Mouse (Mus musculus) MEL (cell line): ENCODE results near the gene Col4a2. TPM values are rescaled to one million over a fixed set of nuclear protein-coding genes. Genes with fewer than 3 reads are reported as not detected.

Experiments
- DNase-seq: peaks from one replicate; pipeline ENCODE4 v3.0.0; 2011; ENCODE audit warnings: low read depth, low spot score
- H3K27ac ChIP-seq: 2 replicates; pipeline ENCODE4 v1.5.1; 2012; ENCODE audit warnings: low read depth, mild to moderate bottlenecking, control low read depth, low read length, moderate library complexity; ENCODE audit not compliant: control insufficient read depth
- H3K27me3 ChIP-seq, 2 experiments: fragments of 150-350 bp in 1 of 2; sonication (generic) in 1 of 2; 2 replicates each; pipeline ENCODE4 v1.6.1; 2012; ENCODE audit warnings: low read length in 2 of 2, mild to moderate bottlenecking in 2 of 2, improper control_type of control experiment in 1 of 2, moderate library complexity in 1 of 2; ENCODE audit not compliant: insufficient read depth in 2 of 2, control insufficient read depth in 1 of 2
- H3K36me3 ChIP-seq, 2 experiments: 2 replicates each; pipeline ENCODE4 v1.6.1; 2012 to 2014; ENCODE audit warnings: low read length in 2 of 2, improper control_type of control experiment in 1 of 2, inconsistent platforms in 1 of 2, mild to moderate bottlenecking in 1 of 2; ENCODE audit not compliant: insufficient read depth in 2 of 2, control insufficient read depth in 1 of 2
- H3K4me1 ChIP-seq, 2 experiments: fragments of 150-350 bp in 1 of 2; sonication (generic) in 1 of 2; 2 replicates each; pipeline ENCODE4 v1.6.1; 2012; ENCODE audit warnings: low read length in 2 of 2, improper control_type of control experiment in 1 of 2, mild to moderate bottlenecking in 1 of 2; ENCODE audit not compliant: insufficient read depth in 2 of 2, control insufficient read depth in 1 of 2
- H3K4me3 ChIP-seq, 2 experiments: fragments of 150-350 bp in 1 of 2; sonication (generic) in 1 of 2; 2 replicates each; pipeline ENCODE4 v1.5.1; 2012; ENCODE audit warnings: low read depth in 2 of 2, low read length in 2 of 2, mild to moderate bottlenecking in 2 of 2, moderate library complexity in 2 of 2, control low read depth in 1 of 2, improper control_type of control experiment in 1 of 2; ENCODE audit not compliant: control insufficient read depth in 1 of 2, insufficient read depth in 1 of 2
- H3K79me2 ChIP-seq: 2 replicates; pipeline ENCODE4 v1.6.1; 2012; ENCODE audit warnings: mild to moderate bottlenecking, low read length, moderate library complexity; ENCODE audit not compliant: control insufficient read depth, poor library complexity, insufficient read depth
- H3K9ac ChIP-seq: 2 replicates; pipeline ENCODE4 v1.6.1; 2012; ENCODE audit warnings: low read depth, mild to moderate bottlenecking, control low read depth, low read length, moderate library complexity; ENCODE audit not compliant: control insufficient read depth, poor library complexity, severe bottlenecking
- H3K9me3 ChIP-seq: fragments of 150-350 bp; sonication (generic); replicated peaks from 2 replicates; pipeline ENCODE4 v1.6.1; 2012; ENCODE audit warnings: mild to moderate bottlenecking, low read length, improper control_type of control experiment, moderate library complexity; ENCODE audit not compliant: insufficient read depth
- CHD1 ChIP-seq: IDR thresholded peaks from 2 replicates; pipeline ENCODE4 v1.6.1; 2012; ENCODE audit warnings: low read depth, mild to moderate bottlenecking, inconsistent platforms, low read length, improper control_type of control experiment
- CTCF ChIP-seq, 3 experiments: IDR thresholded peaks in 2 of 3; conservative IDR thresholded peaks in 1 of 3; 2 replicates each; pipeline ENCODE4 v1.5.1; 2011 to 2012; ENCODE audit warnings: low read length in 3 of 3, low read depth in 2 of 3, mild to moderate bottlenecking in 2 of 3, improper control_type of control experiment in 1 of 3, inconsistent platforms in 1 of 3, mixed read lengths in 1 of 3, moderate library complexity in 1 of 3; ENCODE audit not compliant: control insufficient read depth in 1 of 3, insufficient read depth in 1 of 3, poor library complexity in 1 of 3, severe bottlenecking in 1 of 3
- ELF1 ChIP-seq: IDR thresholded peaks from 2 replicates; pipeline ENCODE4 v1.6.1; 2014; ENCODE audit warnings: low read depth, mild to moderate bottlenecking, inconsistent platforms, low read length, improper control_type of control experiment, moderate library complexity
- EP300 ChIP-seq, 2 experiments: IDR thresholded peaks; 2 replicates each; pipeline ENCODE4 v1.6.1; 2011; ENCODE audit warnings: improper control_type of control experiment in 2 of 2, low read length in 2 of 2, low read depth in 1 of 2, mild to moderate bottlenecking in 1 of 2
- MAFK ChIP-seq: IDR thresholded peaks from 2 replicates; pipeline ENCODE4 v1.6.1; 2011; ENCODE audit warnings: low read depth, mild to moderate bottlenecking, low read length, improper control_type of control experiment, borderline replicate concordance
- MAX ChIP-seq: IDR thresholded peaks from 2 replicates; pipeline ENCODE4 v1.6.1; 2011; ENCODE audit warnings: low read length, improper control_type of control experiment
- MEF2A ChIP-seq: IDR thresholded peaks from 2 replicates; pipeline ENCODE4 v1.6.1; 2014; ENCODE audit warnings: low read depth, mild to moderate bottlenecking, inconsistent platforms, low read length, improper control_type of control experiment; ENCODE audit not compliant: poor library complexity, insufficient replicate concordance, severe bottlenecking; ENCODE audit errors: extremely low read depth
- MXI1 ChIP-seq: IDR thresholded peaks from 2 replicates; pipeline ENCODE4 v1.6.1; 2011; ENCODE audit warnings: mild to moderate bottlenecking, low read depth, low read length, improper control_type of control experiment
- NRF1 ChIP-seq: IDR thresholded peaks from 2 replicates; pipeline ENCODE4 v1.6.1; 2014; ENCODE audit warnings: low read depth, mild to moderate bottlenecking, inconsistent platforms, low read length, improper control_type of control experiment, moderate library complexity; ENCODE audit not compliant: poor library complexity, insufficient read depth, severe bottlenecking
- POLR2AphosphoS5 ChIP-seq: IDR thresholded peaks from 2 replicates; pipeline ENCODE4 v1.6.1; 2012; ENCODE audit warnings: low read depth, borderline replicate concordance, mild to moderate bottlenecking, inconsistent platforms, low read length, moderate library complexity, mixed read lengths
- RAD21 ChIP-seq: IDR thresholded peaks from 2 replicates; pipeline ENCODE4 v1.6.1; 2011; ENCODE audit warnings: mild to moderate bottlenecking, low read depth, low read length, improper control_type of control experiment
- SMC3 ChIP-seq: IDR thresholded peaks from 2 replicates; pipeline ENCODE4 v1.6.1; 2011; ENCODE audit warnings: low read depth, low read length, improper control_type of control experiment
- TCF12 ChIP-seq: IDR thresholded peaks from 2 replicates; pipeline ENCODE4 v1.6.1; 2014; ENCODE audit warnings: low read depth, mild to moderate bottlenecking, inconsistent platforms, low read length, improper control_type of control experiment, moderate library complexity
- USF1 ChIP-seq: IDR thresholded peaks from 2 replicates; pipeline ENCODE4 v1.6.1; 2014; ENCODE audit warnings: low read depth, mild to moderate bottlenecking, inconsistent platforms, low read length, improper control_type of control experiment, moderate library complexity
- ZNF384 ChIP-seq: IDR thresholded peaks from 2 replicates; pipeline ENCODE4 v1.6.1; 2012; ENCODE audit warnings: low read depth, mild to moderate bottlenecking, inconsistent platforms, low read length, improper control_type of control experiment
- polyA plus RNA-seq, 2 experiments: library from polyadenylated mRNA; stranded (reverse) in 1 of 2; unstranded in 1 of 2; fragments of >175 nt in 1 of 2; fragments of >200 nt in 1 of 2; gene quantifications; 2 replicates each; pipeline versions ENCODE4 v1.2.1 to v1.2.4; 2012; ENCODE audit warnings: low replicate concordance in 2 of 2, low read depth in 1 of 2; ENCODE audit not compliant: insufficient read length in 2 of 2, insufficient read depth in 1 of 2, missing spikeins in 1 of 2
- total RNA-seq: library from RNA; depleted of rRNA; stranded (reverse); fragments of 300-350 nt; gene quantifications from 2 replicates; pipeline ENCODE4 v1.2.3, GENCODE M21; 2012

Col4a2 gene
- total and polyA plus RNA-seq, 3 experiments, result 0.04 to 0.81 TPM; not detected in 1

GRCm38 (mm10) chr8:11393161-11393560 lies 80.6 kb downstream of the Col4a2 start:
- DNase-seq, result no peak
- Histone ChIP-seq H3K9ac (no peak overlapping the region), H3K27ac (no peak overlapping the region)
- TF ChIP-seq CTCF (IDR thresholded peaks at IDR 0.05 in 2 of 3, conservative IDR thresholded peaks at IDR 0.05 in 1 of 3; ENCODE audit: control insufficient read depth in 1 of 3, insufficient read depth in 1 of 3, low read depth in 2 of 3, low read length in 3 of 3, poor library complexity in 1 of 3, severe bottlenecking in 1 of 3), result no peak
- TF ChIP-seq RAD21, result no peak
- no peak for TF ChIP-seq MAX
- no peak for TF ChIP-seq SMC3
- TF ChIP-seq EP300 (IDR thresholded peaks at IDR 0.05; ENCODE audit: low read depth in 1 of 2, low read length in 2 of 2), result no peak
- TF ChIP-seq POLR2AphosphoS5, result no peak
- TF ChIP-seq NRF1, result no peak
- no peak for TF ChIP-seq TCF12
- TF ChIP-seq MEF2A, result no peak
- no peak for TF ChIP-seq USF1
- TF ChIP-seq MXI1, result no peak
- no peak for TF ChIP-seq ELF1
- TF ChIP-seq CHD1, result no peak
- no peak for TF ChIP-seq MAFK
- TF ChIP-seq, all 39 proteins: peak for 0
- Histone ChIP-seq H3K4me3 (no peak overlapping the region), H3K79me2 (no peaks in the 10 kb centered on the region), H3K27me3 (peaks cover 0 to 1% of the 10 kb centered on the region in 2 experiments; a peak in 1 of 4 replicates), H3K4me1 (peaks cover 0 to 8% of the 10 kb centered on the region in 2 experiments; a peak in 2 of 4 replicates), H3K9me3 (no peaks in the 10 kb centered on the region), H3K36me3 (peaks cover 0 to 2% of the 10 kb centered on the region in 2 experiments; a peak in 1 of 4 replicates)

- DNase-seq, result peak; percentile 31
- peaks cover 0 to 1% of the 10 kb centered on the region in 2 experiments; a peak in 1 of 4 replicates for H3K27me3 ChIP-seq
Observed at GRCm38 (mm10) chr8:11393607-11394006, 81.0 kb downstream of the Col4a2 start.

More at GRCm38 (mm10) chr8:11393607-11394006, 81.0 kb downstream of the Col4a2 start:
- no peak overlapping the region for H3K4me3 ChIP-seq
- TF ChIP-seq RAD21 (no peak), ZNF384 (peak; percentile 85), MEF2A (peak; percentile 64; the same call in 1 of the 2 replicates)
- no peak overlapping the region for H3K27ac ChIP-seq
- no peaks in the 10 kb centered on the region for H3K79me2 ChIP-seq
- peaks cover 0 to 8% of the 10 kb centered on the region in 2 experiments; a peak in 2 of 4 replicates for H3K4me1 ChIP-seq
- no peak overlapping the region for H3K9ac ChIP-seq
- H3K36me3 ChIP-seq, result peaks cover 0 to 2% of the 10 kb centered on the region in 2 experiments; a peak in 1 of 4 replicates
- no peaks in the 10 kb centered on the region for H3K9me3 ChIP-seq
